Mouse (Mus musculus): ENCODE measurements at regions not wholly inside any gene's neighbourhood (a gene's known extent, or its start where the extent isn't known, plus 50 kb on each side); places are given as distances from the start of the nearest gene placed in this dataset.

DNA sequence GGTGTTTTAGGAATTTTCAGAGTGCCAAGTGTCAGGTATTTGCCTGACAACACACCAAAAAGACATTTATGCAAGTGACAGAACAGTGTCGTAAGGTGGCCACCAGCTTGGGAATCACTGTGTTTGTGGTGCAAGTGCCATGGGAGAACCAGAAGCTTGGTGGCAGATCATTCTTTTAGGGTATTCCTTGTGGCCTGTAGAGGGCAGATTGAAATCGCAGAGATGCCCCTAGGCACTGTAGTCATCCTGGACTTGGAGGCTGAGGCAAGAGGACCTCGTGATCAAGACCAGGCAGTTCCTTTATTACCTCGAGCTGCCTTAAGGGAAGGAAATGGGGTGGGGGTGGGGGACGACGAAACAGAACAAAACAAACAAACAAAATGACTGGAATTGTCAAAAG is 196.8 kb downstream of the Gm5426 start:
- no peak for TF ChIP-seq CTCF (conservative IDR thresholded peaks at IDR 0.05; ENCODE audit: low read length)
- no peak for TF ChIP-seq NANOG (IDR thresholded peaks at IDR 0.05; ENCODE audit: borderline replicate concordance, low read length)
- no peak for TF ChIP-seq POU5F1 (IDR thresholded peaks at IDR 0.05; ENCODE audit: borderline replicate concordance, low read length)
